Mouse (Mus musculus) spleen, postnatal 36 days (tissue): ENCODE results near the gene Cd96.

Experiments
- DNase-seq, 2 experiments: peaks; one replicate each; pipeline ENCODE4 v3.0.0; 2022; ENCODE audit warnings: low spot score in 2 of 2, mixed read lengths in 1 of 2

Cd96 gene

DNA sequence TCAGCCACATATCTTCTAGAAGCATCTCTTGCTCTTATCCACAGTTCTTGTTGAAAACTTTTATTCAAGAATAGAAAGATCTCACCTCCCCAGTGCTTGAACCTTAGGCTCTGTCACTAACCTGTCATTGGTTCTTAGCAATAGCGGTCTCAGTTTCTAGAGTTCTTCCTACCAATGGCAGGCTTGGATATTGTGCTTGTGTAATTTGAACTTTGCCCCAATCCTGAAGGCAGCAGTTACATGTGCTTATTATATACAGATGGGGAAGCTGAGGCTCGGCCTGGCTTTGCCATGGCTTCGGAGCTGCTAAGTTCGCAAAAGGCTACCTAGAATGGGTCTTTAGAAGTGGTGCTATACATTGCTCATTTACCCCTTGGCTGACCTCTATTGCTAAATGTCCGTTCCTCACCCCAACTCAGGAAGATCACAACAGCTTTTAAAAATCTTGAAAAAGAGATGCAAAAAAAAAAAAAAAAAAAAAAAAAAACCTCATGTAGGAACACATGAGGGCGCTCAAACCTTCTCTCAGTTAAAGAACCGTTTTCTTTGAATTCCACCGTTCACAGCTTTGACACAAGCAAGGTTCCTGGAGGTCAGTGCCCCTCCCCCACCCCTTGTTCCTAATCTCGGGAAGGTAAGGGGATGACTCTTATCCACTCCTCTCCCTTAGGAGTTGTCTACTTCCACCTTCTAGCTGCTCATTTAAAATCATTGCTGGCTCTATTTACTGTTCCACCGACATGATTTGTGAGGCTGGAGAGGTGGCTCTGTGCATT lies 129.0 kb downstream of the Cd96 start:
- DNase-seq = no peak

- no peak for DNase-seq
These were observed 133.8 kb downstream of the Cd96 start for GRCm38 (mm10) chr16:45986236-45986635.
